Mouse (Mus musculus) intestine, embryonic 16.5 days (tissue): ENCODE measurements around the gene Sfmbt1. TPM values are rescaled to one million over a fixed set of nuclear protein-coding genes. Genes with fewer than 3 reads are reported as not detected.

Experiments
- polyA plus RNA-seq: library from polyadenylated mRNA; unstranded; fragments of >200 nt; fragmentation: Nextera tagmentation; extraction: Ambion mirVana; gene quantifications from 2 replicates; pipeline ENCODE4 v1.2.1, GENCODE M21; 2015

The Sfmbt1 gene
- polyA plus RNA-seq, 1 experiment from 2014 or later: 11.1 TPM

Other genes with a start within 250 kb of the Sfmbt1 start
- 17.7 and 18.6 TPM in 2 replicates for gene Dcp1a, start 235.3 kb upstream of the Sfmbt1 start, polyA plus RNA-seq
- gene Cacna1d, start 223.4 kb upstream of the Sfmbt1 start, polyA plus RNA-seq: 2.0 and 2.6 TPM in 2 replicates
- gene Tkt, start 166.5 kb upstream of the Sfmbt1 start, polyA plus RNA-seq: 393 and 411 TPM in 2 replicates
- 52.1 and 56.5 TPM in 2 replicates for gene Prkcd, start 88.6 kb upstream of the Sfmbt1 start, polyA plus RNA-seq
- gene Rft1, start 60.5 kb upstream of the Sfmbt1 start, polyA plus RNA-seq: 13.3 and 14.7 TPM in 2 replicates
- 18.6 and 20.6 TPM in 2 replicates for gene Tmem110, start 110.7 kb downstream of the Sfmbt1 start, polyA plus RNA-seq
- 8.8 and 10.6 TPM in 2 replicates for gene Mustn1, start 164.4 kb downstream of the Sfmbt1 start, polyA plus RNA-seq
- gene Itih4, start 171.6 kb downstream of the Sfmbt1 start, polyA plus RNA-seq: 1.0 and 3.1 TPM in 2 replicates
- 3.6 and 8.1 TPM in 2 replicates for gene Itih3, start 208.9 kb downstream of the Sfmbt1 start, polyA plus RNA-seq
- gene Itih1, start 228.4 kb downstream of the Sfmbt1 start, polyA plus RNA-seq: 0.51 and 1.1 TPM in 2 replicates
- gene Nek4, start 236.5 kb downstream of the Sfmbt1 start, polyA plus RNA-seq: 8.4 TPM in 2 replicates